ENCODE assay signal across 36 mouse cellular contexts in genomic region chr6:115967291-115967880, GRCm38 (mm10). TPM values are rescaled to one million over a fixed set of nuclear protein-coding genes. Genes with fewer than 3 reads are reported as not detected.
A peak's percentile ranks its signal among the peaks of the same experiment; 100 is the strongest.
DNase-seq lines count a peak whose midpoint lies in the region; ATAC-seq lines count a peak whose summit lies in the region.
"Had no signal": no experiment of that assay in that cellular context is flagged by ENCODE, and none has a peak within 500 bp of the region (broad histone marks: within the 10 kb centered on the region; RNA-seq: fewer than 3 reads in every experiment).

No protein-coding gene starts in this region.

- peaks cover 52% of the 10 kb centered on the region for H3K4me1 ChIP-seq in hindbrain, embryonic 10.5 days (replicated peaks)
- H3K4me1 ChIP-seq in hindbrain, embryonic 16.5 days (ENCODE audit: control insufficient read depth, insufficient read depth, low read depth, low read length): peaks cover 6% of the 10 kb centered on the region; the same call in 1 of the 2 replicates

- H3K4me3 ChIP-seq in hindbrain, embryonic 10.5 days: no peak overlapping the region
- no peak overlapping the region for H3K4me3 ChIP-seq in hindbrain, embryonic 16.5 days (ENCODE audit: low read length)
- H3K4me3 ChIP-seq: intestine, embryonic 15.5 days; limb, embryonic 13.5 days; liver, embryonic 12.5 days; midbrain, embryonic 13.5 days had no signal

- peaks cover 11% of the 10 kb centered on the region; the same call in 1 of the 2 replicates for H3K27me3 ChIP-seq in hindbrain, embryonic 10.5 days (ENCODE audit: insufficient read depth, poor library complexity, severe bottlenecking)
- no peaks in the 10 kb centered on the region for H3K27me3 ChIP-seq in hindbrain, embryonic 16.5 days (replicated peaks; ENCODE audit: control insufficient read depth, insufficient read depth, low read length)
- H3K27me3 ChIP-seq: intestine, embryonic 15.5 days; midbrain, embryonic 13.5 days had no signal

- 0 out of 2 replicates have a peak overlapping the region, but pooled peaks have one; percentile 57 for H3K27ac ChIP-seq in hindbrain, embryonic 10.5 days
- no peak overlapping the region for H3K27ac ChIP-seq in hindbrain, embryonic 16.5 days (ENCODE audit: low read depth, low read length)
- H3K27ac ChIP-seq: hindbrain, embryonic 14.5 days; intestine, embryonic 15.5 days; limb, embryonic 13.5 days; liver, embryonic 12.5 days; midbrain, embryonic 13.5 days had no signal

- DNase-seq in hindbrain, embryonic 10.5 days (ENCODE audit: low spot score): no peak
- peak; percentile 53 for DNase-seq in cerebellum, adult 11 months
- peak; percentile 56 for DNase-seq in cerebellum, adult 8-10 months
- peak; percentile 53 to 58 for DNase-seq in cerebellum, postnatal 36 days
- DNase-seq in lung, postnatal 4 days: no peak
- no peak for DNase-seq in kidney, postnatal 4 days
- DNase-seq: adrenal gland, postnatal 25 days; gastrocnemius, postnatal 10 days; kidney, adult 9 months; kidney, postnatal 25 days; layer of hippocampus, postnatal 36 days; lung, adult 18-20 months; lung, postnatal 10 days; right cerebral cortex, postnatal 25 days; thymus, postnatal 14 days had no signal

- no peak for ATAC-seq in hindbrain, embryonic 16.5 days
- ATAC-seq in megakaryocyte, adult 5-6 weeks (ENCODE audit: poor library complexity, severe bottlenecking): no peak
- ATAC-seq: activated CD4-positive, CD25-positive, alpha-beta regulatory T cell, adult 4 months; intestine, embryonic 15.5 days; liver, embryonic 12.5 days; midbrain, embryonic 13.5 days had no signal

- WGBS in hindbrain, embryonic 10.5 days: 90% methylated on average over 15 of the region's 15 CpGs
- WGBS in hindbrain, embryonic 16.5 days: 89% methylated on average over 15 of the region's 15 CpGs

- no peaks in the 10 kb centered on the region for H3K9me3 ChIP-seq in hindbrain, embryonic 10.5 days
- H3K9me3 ChIP-seq in hindbrain, embryonic 16.5 days (ENCODE audit: control insufficient read depth, low read length): no peaks in the 10 kb centered on the region
- H3K9me3 ChIP-seq: intestine, embryonic 15.5 days; limb, embryonic 13.5 days; liver, embryonic 12.5 days; midbrain, embryonic 13.5 days had no signal

- 0 out of 2 replicates have a peak, but pooled peaks cover 4% of the 10 kb centered on the region for H3K36me3 ChIP-seq in hindbrain, embryonic 10.5 days
- H3K36me3 ChIP-seq in hindbrain, embryonic 16.5 days (ENCODE audit: control insufficient read depth, insufficient read depth, low read length): no peaks in the 10 kb centered on the region
- H3K36me3 ChIP-seq: midbrain, embryonic 13.5 days had no signal

- H3K9ac ChIP-seq in hindbrain, embryonic 16.5 days (ENCODE audit: low read depth, low read length): no peak overlapping the region
- H3K9ac ChIP-seq: hindbrain, embryonic 14.5 days; intestine, embryonic 15.5 days; limb, embryonic 13.5 days; liver, embryonic 12.5 days; midbrain, embryonic 13.5 days had no signal

- H3K4me2 ChIP-seq in hindbrain, embryonic 16.5 days (ENCODE audit: low read length): no peak overlapping the region
- H3K4me2 ChIP-seq: hindbrain, embryonic 14.5 days; intestine, embryonic 15.5 days; limb, embryonic 13.5 days; liver, embryonic 12.5 days; midbrain, embryonic 13.5 days had no signal

RNA-seq across cellular contexts. Expression of gene H1foo, which starts 22.6 kb away (rescaled TPM):
- polyA plus RNA-seq in hindbrain, embryonic 10.5 days (2016; fragmentation: Nextera tagmentation; extraction: Ambion mirVana): not detected in 2 replicates
- polyA plus RNA-seq in hindbrain, embryonic 16.5 days (2015; fragmentation: Nextera tagmentation; extraction: Ambion mirVana): not detected in 2 replicates
- total RNA-seq in megakaryocyte, adult 5-6 weeks (2015): not detected in 2 replicates
- not detected in 2 replicates for total RNA-seq in megakaryocyte, adult 5-6 weeks (2017)
- total RNA-seq: adrenal gland, postnatal 25 days; gastrocnemius, postnatal 10 days; granulocyte monocyte progenitor cell, adult 5-6 weeks; heart, postnatal 25 days; layer of hippocampus, adult 8-10 months; layer of hippocampus, postnatal 36 days; left cerebral cortex, postnatal 14 days; megakaryocyte progenitor cell, adult 5-6 weeks had no signal
- polyA plus RNA-seq: C2C12; cortical plate, adult 2 months; embryonic facial prominence, embryonic 11.5 days; forebrain, embryonic 11.5 days; heart, embryonic 14.5 days; hindbrain, embryonic 14.5 days; intestine, embryonic 15.5 days; limb, embryonic 13.5 days; liver, embryonic 12.5 days; midbrain, embryonic 13.5 days; neural tube, embryonic 11.5 days; spleen, adult 2 months; stomach, embryonic 14.5 days had no signal

RNA-seq across cellular contexts. Expression of gene Plxnd1, which starts 27.4 kb away (rescaled TPM):
- 24.6 and 28.5 TPM in 2 replicates for polyA plus RNA-seq in hindbrain, embryonic 10.5 days (2016; fragmentation: Nextera tagmentation; extraction: Ambion mirVana)
- 8.5 and 10.5 TPM in 2 replicates for polyA plus RNA-seq in hindbrain, embryonic 16.5 days (2015; fragmentation: Nextera tagmentation; extraction: Ambion mirVana)
- 151 and 156 TPM in 2 replicates for total RNA-seq in megakaryocyte, adult 5-6 weeks (2015)
- 88.0 and 90.9 TPM in 2 replicates for total RNA-seq in megakaryocyte, adult 5-6 weeks (2017)

RNA-seq across cellular contexts. Expression of gene Rho, which starts 35.8 kb away (rescaled TPM):
- polyA plus RNA-seq in hindbrain, embryonic 10.5 days (2016; fragmentation: Nextera tagmentation; extraction: Ambion mirVana): 0.20 and 0.37 TPM in 2 replicates
- polyA plus RNA-seq in hindbrain, embryonic 16.5 days (2015; fragmentation: Nextera tagmentation; extraction: Ambion mirVana): 0.35 and 0.50 TPM in 2 replicates
- 0.41 TPM in 1 of 2 replicates, not detected in the other for total RNA-seq in megakaryocyte, adult 5-6 weeks (2015)
- 0.04 TPM in 1 of 2 replicates, not detected in the other for total RNA-seq in megakaryocyte, adult 5-6 weeks (2017)
- total RNA-seq: granulocyte monocyte progenitor cell, adult 5-6 weeks had no signal
- polyA plus RNA-seq: activated CD4-positive, CD25-positive, alpha-beta regulatory T cell, adult 4 months; heart, embryonic 14.5 days; liver, embryonic 12.5 days; neural tube, embryonic 11.5 days had no signal

Comparison
In these comparisons a context has a peak if more than half of its experiments do, and no peak if none do; other contexts are left out.
1. DNase-seq: peak in cerebellum, adult 11 months (single experiment), cerebellum, adult 8-10 months (single experiment) and cerebellum, postnatal 36 days (2 of 2); none in hindbrain, embryonic 10.5 days (single experiment), lung, postnatal 4 days (0 of 2) and kidney, postnatal 4 days (0 of 2).